Mouse (Mus musculus) stomach, postnatal 0 days (tissue): ENCODE measurements around the gene Trim40.
"Not testable (repeated sequence)": the region's sequence is repeated elsewhere in the genome, so short reads cannot be mapped to it uniquely, and the experiment has no call there.

Experiments used
- CTCF ChIP-seq: IDR thresholded peaks from 2 replicates; pipeline ENCODE4 v1.5.1; 2016; ENCODE audit warnings: antibody characterized with exemption, low read depth, mild to moderate bottlenecking, moderate library complexity
- EP300 ChIP-seq: optimal IDR thresholded peaks from 2 replicates; pipeline ENCODE3; 2016; ENCODE audit warnings: antibody characterized with exemption

GRCm38 (mm10) chr17:36891496-36891895, 1.6 kb upstream of the Trim40 start:
- TF ChIP-seq CTCF, EP300: not testable (repeated sequence)
